Mouse (Mus musculus): ENCODE results near the gene Cdhr4. TPM values are rescaled to one million over a fixed set of nuclear protein-coding genes. Genes with fewer than 3 reads are reported as not detected.

Cdhr4 gene
- polyA plus RNA-seq, 1 experiment from 2014 or later: 1.3 TPM

DNA sequence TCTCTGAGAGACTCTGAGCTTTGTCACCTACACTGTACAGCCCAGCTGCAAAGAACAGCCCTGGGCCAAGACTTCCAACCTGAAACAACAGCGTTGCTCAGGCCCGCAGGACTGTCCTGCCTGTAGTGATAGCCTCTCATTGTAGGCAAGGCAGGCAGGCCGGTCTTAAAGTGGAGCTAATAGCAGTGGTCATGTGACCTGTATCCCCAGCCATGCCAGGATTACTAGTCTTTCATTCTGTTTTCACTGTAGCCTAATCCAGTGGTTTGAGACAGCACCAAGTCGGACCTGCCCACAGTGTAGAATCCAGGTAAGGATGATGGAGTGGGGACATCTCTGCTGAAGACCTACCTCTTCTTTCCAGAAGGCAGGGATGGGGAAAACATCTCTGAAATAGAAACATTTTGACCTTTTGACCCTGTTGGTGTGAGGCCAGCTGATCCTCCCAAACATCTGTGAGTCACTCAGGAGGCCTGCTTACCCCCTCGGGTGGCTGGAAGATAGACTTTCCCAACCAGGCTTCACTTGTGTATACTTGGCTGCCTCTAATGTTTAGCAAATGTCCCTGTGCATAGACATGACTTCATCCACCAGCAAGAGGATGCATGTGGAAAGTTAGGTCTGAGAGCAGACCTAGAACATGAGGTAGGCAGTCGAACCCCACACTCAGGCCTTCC is 36.5 kb upstream of the Cdhr4 start:
- TF ChIP-seq EP300 (optimal IDR thresholded peaks at IDR 0.05): no peak
- TF ChIP-seq CTCF (IDR thresholded peaks at IDR 0.05; ENCODE audit: low read depth): no peak
- H3K36me3 ChIP-seq (ENCODE audit: control insufficient read depth, insufficient read depth, low read length): no peaks in the 10 kb centered on the region
- no peak for DNase-seq (ENCODE audit: low spot score)
- H3K4me3 ChIP-seq (ENCODE audit: low read depth, low read length): no peak overlapping the region
- no peaks in the 10 kb centered on the region for H3K4me1 ChIP-seq (replicated peaks; ENCODE audit: control insufficient read depth, insufficient read depth)
- 0 out of 2 replicates have a peak overlapping the region, but pooled peaks have one; percentile 40 for H3K27ac ChIP-seq (replicated peaks)
- H3K9ac ChIP-seq (ENCODE audit: low read length): no peak overlapping the region
- H3K27me3 ChIP-seq (ENCODE audit: control insufficient read depth, insufficient read depth, low read length): no peaks in the 10 kb centered on the region
- ATAC-seq (ENCODE audit: low FRiP score, low TSS enrichment): peak; percentile 64; the same call in 1 of the 2 replicates
- 68% methylated on average over 6 of the region's 6 CpGs for WGBS
- H3K4me2 ChIP-seq (replicated peaks; ENCODE audit: low read depth): no peak overlapping the region
- H3K9me3 ChIP-seq (ENCODE audit: control insufficient read depth, low read length): no peaks in the 10 kb centered on the region

DNA sequence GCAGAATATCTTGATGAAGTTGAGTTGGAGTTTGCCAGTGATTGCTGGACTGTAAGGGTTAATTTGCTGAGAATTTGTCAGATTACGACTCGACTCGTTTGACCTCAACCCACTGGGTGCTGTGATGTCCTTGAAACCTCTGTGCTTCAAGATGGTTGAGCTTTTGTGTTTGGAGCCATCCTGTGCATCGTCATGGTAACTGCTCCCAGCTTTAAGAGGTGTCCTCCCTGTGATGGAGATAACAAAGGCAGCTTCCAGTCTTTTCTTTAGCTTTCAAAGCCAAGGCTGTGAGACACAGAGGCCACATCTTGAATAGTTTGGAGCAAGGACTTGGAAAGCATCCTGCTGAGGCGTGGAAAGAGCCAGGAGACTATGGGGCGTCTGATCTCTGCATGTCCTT is 35.2 kb upstream of the Cdhr4 start:
- Histone ChIP-seq H3K9me3 (ENCODE audit: control insufficient read depth, low read length) (no peaks in the 10 kb centered on the region), H3K27me3 (ENCODE audit: control insufficient read depth, insufficient read depth, low read length) (no peaks in the 10 kb centered on the region), H3K36me3 (ENCODE audit: control insufficient read depth, insufficient read depth, low read length) (no peaks in the 10 kb centered on the region), H3K9ac (ENCODE audit: low read length) (no peak overlapping the region), H3K27ac (replicated peaks) (no peak overlapping the region), H3K4me2 (replicated peaks; ENCODE audit: low read depth) (no peak overlapping the region), H3K4me3 (ENCODE audit: low read depth, low read length) (no peak overlapping the region), H3K4me1 (replicated peaks; ENCODE audit: control insufficient read depth, insufficient read depth) (no peaks in the 10 kb centered on the region)
- 65% methylated on average over 6 of the region's 6 CpGs for WGBS
- TF ChIP-seq EP300 (optimal IDR thresholded peaks at IDR 0.05) (no peak), CTCF (IDR thresholded peaks at IDR 0.05; ENCODE audit: low read depth) (no peak)
- ATAC-seq (ENCODE audit: low FRiP score, low TSS enrichment) (no peak), DNase-seq (ENCODE audit: low spot score) (no peak)

DNA sequence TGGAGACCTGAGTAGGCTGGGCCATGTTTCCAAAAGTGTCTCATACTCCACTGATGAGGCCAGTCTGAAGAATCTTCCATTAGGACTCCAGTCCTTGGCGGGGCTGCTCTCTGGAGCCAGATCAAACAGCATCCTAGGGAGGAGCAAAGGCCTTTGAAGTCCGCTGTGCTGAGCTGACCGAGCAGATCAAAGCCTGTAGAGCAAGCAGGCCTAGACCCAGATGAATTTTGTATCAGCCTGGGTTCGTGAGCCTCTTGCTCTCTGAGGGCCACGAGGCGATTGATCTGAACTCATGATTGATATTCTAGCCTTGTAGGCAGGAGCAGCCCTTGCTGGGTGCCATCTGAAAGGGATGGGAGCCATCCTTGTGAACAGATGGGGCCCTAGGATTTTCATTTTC is 32.4 kb upstream of the Cdhr4 start:
- Histone ChIP-seq H3K27ac (replicated peaks) (no peak overlapping the region), H3K4me2 (replicated peaks; ENCODE audit: low read depth) (no peak overlapping the region), H3K9ac (ENCODE audit: low read length) (no peak overlapping the region), H3K9me3 (ENCODE audit: control insufficient read depth, low read length) (no peaks in the 10 kb centered on the region), H3K4me3 (ENCODE audit: low read depth, low read length) (no peak overlapping the region), H3K36me3 (ENCODE audit: control insufficient read depth, insufficient read depth, low read length) (no peaks in the 10 kb centered on the region), H3K27me3 (ENCODE audit: control insufficient read depth, insufficient read depth, low read length) (no peaks in the 10 kb centered on the region), H3K4me1 (replicated peaks; ENCODE audit: control insufficient read depth, insufficient read depth) (no peaks in the 10 kb centered on the region)
- ATAC-seq (ENCODE audit: low FRiP score, low TSS enrichment) (no peak), DNase-seq (ENCODE audit: low spot score) (no peak)
- WGBS: 60% methylated on average over 6 of the region's 6 CpGs
- TF ChIP-seq CTCF (IDR thresholded peaks at IDR 0.05; ENCODE audit: low read depth): no peak
- TF ChIP-seq EP300 (optimal IDR thresholded peaks at IDR 0.05): no peak

DNA sequence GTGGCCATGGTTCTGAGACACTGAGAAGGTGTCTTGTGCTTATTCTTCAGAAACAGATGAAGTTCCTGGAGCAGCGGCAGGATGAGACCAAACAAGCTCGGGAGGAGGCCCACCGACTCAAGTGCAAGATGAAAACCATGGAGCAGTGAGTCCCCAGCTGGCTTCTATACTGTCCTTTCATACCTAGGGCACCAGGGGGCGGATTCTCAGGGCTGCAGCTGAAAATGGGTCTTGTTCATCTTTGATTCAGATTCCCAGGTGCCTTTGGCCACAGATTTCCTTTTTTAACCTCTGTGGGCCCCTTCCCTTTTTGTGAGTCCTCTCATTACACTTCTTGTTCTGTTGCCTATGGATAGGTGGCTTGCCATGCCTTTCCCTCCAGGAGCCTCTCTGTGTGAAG is 31.4 kb upstream of the Cdhr4 start:
- TF ChIP-seq CTCF (IDR thresholded peaks at IDR 0.05; ENCODE audit: low read depth) (peak; percentile 58), EP300 (optimal IDR thresholded peaks at IDR 0.05) (no peak)
- ATAC-seq (ENCODE audit: low FRiP score, low TSS enrichment) (no peak), DNase-seq (ENCODE audit: low spot score) (no peak)
- 75% methylated on average over 4 of the region's 4 CpGs for WGBS
- Histone ChIP-seq H3K9ac (ENCODE audit: low read length) (no peak overlapping the region), H3K9me3 (ENCODE audit: control insufficient read depth, low read length) (no peaks in the 10 kb centered on the region), H3K27ac (replicated peaks) (no peak overlapping the region), H3K27me3 (ENCODE audit: control insufficient read depth, insufficient read depth, low read length) (no peaks in the 10 kb centered on the region), H3K36me3 (ENCODE audit: control insufficient read depth, insufficient read depth, low read length) (no peaks in the 10 kb centered on the region), H3K4me1 (replicated peaks; ENCODE audit: control insufficient read depth, insufficient read depth) (no peaks in the 10 kb centered on the region), H3K4me2 (replicated peaks; ENCODE audit: low read depth) (no peak overlapping the region), H3K4me3 (ENCODE audit: low read depth, low read length) (no peak overlapping the region)

DNA sequence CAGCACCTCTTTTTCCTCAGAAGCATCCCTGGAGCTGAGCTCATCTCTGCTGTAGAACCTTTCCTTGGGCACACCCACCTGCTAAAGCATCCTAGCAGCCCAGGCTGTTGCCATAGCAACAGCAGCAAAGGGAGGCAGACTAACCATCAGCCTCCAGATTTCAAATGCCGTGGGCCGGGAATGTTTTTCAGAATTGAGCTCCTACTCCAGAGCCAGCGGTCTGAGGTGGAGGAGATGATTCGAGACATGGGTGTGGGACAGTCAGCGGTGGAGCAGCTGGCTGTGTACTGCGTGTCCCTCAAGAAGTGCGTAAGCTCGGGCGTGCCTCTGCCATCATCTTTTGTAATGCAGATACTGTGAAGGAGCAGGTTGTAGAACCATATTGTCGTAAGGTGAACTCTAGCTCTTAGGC is 30.9 kb upstream of the Cdhr4 start:
- H3K4me2 ChIP-seq (replicated peaks; ENCODE audit: low read depth): no peak overlapping the region
- no peak for TF ChIP-seq EP300 (optimal IDR thresholded peaks at IDR 0.05)
- no peak for TF ChIP-seq CTCF (IDR thresholded peaks at IDR 0.05; ENCODE audit: low read depth)
- H3K4me1 ChIP-seq (replicated peaks; ENCODE audit: control insufficient read depth, insufficient read depth): no peaks in the 10 kb centered on the region
- no peaks in the 10 kb centered on the region for H3K9me3 ChIP-seq (ENCODE audit: control insufficient read depth, low read length)
- no peak overlapping the region for H3K27ac ChIP-seq (replicated peaks)
- no peak overlapping the region for H3K9ac ChIP-seq (ENCODE audit: low read length)
- H3K4me3 ChIP-seq (ENCODE audit: low read depth, low read length): no peak overlapping the region
- DNase-seq (ENCODE audit: low spot score) (no peak), ATAC-seq (ENCODE audit: low FRiP score, low TSS enrichment) (no peak)
- WGBS: 78% methylated on average over 10 of the region's 10 CpGs
- H3K36me3 ChIP-seq (ENCODE audit: control insufficient read depth, insufficient read depth, low read length): no peaks in the 10 kb centered on the region
- H3K27me3 ChIP-seq (ENCODE audit: control insufficient read depth, insufficient read depth, low read length): no peaks in the 10 kb centered on the region

DNA sequence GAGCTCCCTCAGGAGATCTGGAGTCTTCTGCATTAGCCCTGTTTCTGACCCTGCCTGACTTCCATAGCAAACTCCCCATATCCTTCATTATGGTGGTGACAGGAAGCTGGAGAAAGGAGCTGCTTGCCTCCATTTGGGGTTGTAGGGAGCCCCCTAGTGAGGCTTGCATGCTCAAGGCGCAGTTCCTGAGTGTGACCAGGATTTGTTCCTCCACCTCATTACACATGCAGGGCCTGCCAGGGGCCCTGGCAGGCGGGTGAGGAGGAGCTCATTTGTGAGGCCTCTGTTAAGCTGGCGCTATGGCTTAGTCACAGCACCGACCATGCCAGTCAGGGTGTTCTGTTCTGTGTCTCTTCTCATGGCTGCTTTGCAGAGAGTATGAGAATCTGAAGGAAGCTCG is 30.4 kb upstream of the Cdhr4 start:
- DNase-seq (ENCODE audit: low spot score) (peak; percentile 51), ATAC-seq (ENCODE audit: low FRiP score, low TSS enrichment) (0 out of 2 replicates have a peak, but pooled peaks have one; percentile 18)
- H3K27ac ChIP-seq (replicated peaks): no peak overlapping the region
- H3K9ac ChIP-seq (ENCODE audit: low read length): no peak overlapping the region
- no peak for TF ChIP-seq EP300 (optimal IDR thresholded peaks at IDR 0.05)
- peak; percentile 75 for TF ChIP-seq CTCF (IDR thresholded peaks at IDR 0.05; ENCODE audit: low read depth)
- no peak overlapping the region for H3K4me2 ChIP-seq (replicated peaks; ENCODE audit: low read depth)
- no peaks in the 10 kb centered on the region for H3K9me3 ChIP-seq (ENCODE audit: control insufficient read depth, low read length)
- no peaks in the 10 kb centered on the region for H3K36me3 ChIP-seq (ENCODE audit: control insufficient read depth, insufficient read depth, low read length)
- H3K27me3 ChIP-seq (ENCODE audit: control insufficient read depth, insufficient read depth, low read length): no peaks in the 10 kb centered on the region
- no peaks in the 10 kb centered on the region for H3K4me1 ChIP-seq (replicated peaks; ENCODE audit: control insufficient read depth, insufficient read depth)
- 50% methylated on average over 5 of the region's 5 CpGs for WGBS
- H3K4me3 ChIP-seq (ENCODE audit: low read depth, low read length): no peak overlapping the region

Measured in stomach, postnatal 0 days (tissue).